Mouse (Mus musculus) embryonic facial prominence, embryonic 13.5 days (tissue): ENCODE measurements at regions not wholly inside any gene's neighbourhood (a gene's known extent, or its start where the extent isn't known, plus 50 kb on each side); places are given as distances from the start of the nearest gene placed in this dataset.

Experiments
- ATAC-seq: fragments of 200-750 bp; cut with Nextera tagmentation; 2 replicates; pipeline ENCODE4 v1.8.0; 2017; ENCODE audit warnings: low read depth; ENCODE audit not compliant: insufficient number of reproducible peaks, insufficient read depth, low FRiP score, low TSS enrichment
- H3K27ac ChIP-seq: fragments of 300-500 bp; sonication (generic); 2 replicates; pipeline ENCODE4 v1.5.1; 2015; ENCODE audit warnings: moderate library complexity, mild to moderate bottlenecking, inconsistent platforms
- H3K27me3 ChIP-seq: fragments of 300-500 bp; sonication (generic); 2 replicates; pipeline ENCODE4 v1.6.1; 2015; ENCODE audit warnings: mild to moderate bottlenecking, inconsistent platforms
- H3K36me3 ChIP-seq: fragments of 300-500 bp; sonication (generic); 2 replicates; pipeline ENCODE4 v1.6.1; 2015; ENCODE audit warnings: mild to moderate bottlenecking, inconsistent platforms
- H3K4me1 ChIP-seq: fragments of 300-500 bp; sonication (generic); 2 replicates; pipeline ENCODE4 v1.6.1; 2015; ENCODE audit warnings: inconsistent platforms
- H3K4me2 ChIP-seq: fragments of 300-500 bp; sonication (generic); 2 replicates; pipeline ENCODE4 v1.6.1; 2015; ENCODE audit warnings: moderate library complexity, mild to moderate bottlenecking, inconsistent platforms
- H3K4me3 ChIP-seq: fragments of 300-500 bp; sonication (generic); 2 replicates; pipeline ENCODE4 v1.5.1; 2015; ENCODE audit warnings: mild to moderate bottlenecking, inconsistent platforms
- H3K9ac ChIP-seq: fragments of 300-500 bp; sonication (generic); 2 replicates; pipeline ENCODE4 v1.6.1; 2015; ENCODE audit warnings: mild to moderate bottlenecking, inconsistent platforms
- H3K9me3 ChIP-seq: fragments of 300-500 bp; sonication (generic); 2 replicates; pipeline ENCODE4 v1.6.1; 2016; ENCODE audit warnings: inconsistent platforms
- WGBS: fragments of 180-500 bp; shearing (Covaris S2); methylation state at CpG from one replicate; pipeline ENCODE4 v1.1.7; 2015; ENCODE audit warnings: mixed read lengths; 5-methylcytosine and 5-hydroxymethylcytosine counted together

DNA sequence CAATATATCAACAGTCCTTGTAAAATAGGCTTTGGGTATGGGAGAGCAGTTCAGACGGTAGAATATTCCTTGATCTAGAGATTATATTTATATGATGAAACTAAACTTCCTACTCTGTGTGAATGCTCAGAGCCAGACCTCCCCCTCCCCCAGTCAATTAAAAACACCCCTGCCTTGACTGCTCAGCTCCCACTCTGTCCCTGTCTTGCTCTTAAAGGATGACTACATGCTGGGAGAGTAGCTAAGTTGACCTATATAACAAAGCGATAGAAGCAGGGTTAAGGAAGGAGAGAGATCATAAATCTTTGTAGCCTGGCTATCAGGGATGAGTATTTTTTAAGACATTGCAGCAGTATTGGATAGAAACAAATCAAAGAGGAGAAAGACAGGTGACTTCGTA is 875.4 kb upstream of the Gm7489 start:
- WGBS, result 85% methylated on average over 3 of the region's 3 CpGs
- H3K27me3 ChIP-seq, result no peaks in the 10 kb centered on the region
- H3K4me2 ChIP-seq, result no peak overlapping the region
- H3K36me3 ChIP-seq, result no peaks in the 10 kb centered on the region
- H3K27ac ChIP-seq, result no peak overlapping the region
- no peak overlapping the region for H3K9ac ChIP-seq
- ATAC-seq, result no peak
- no peaks in the 10 kb centered on the region for H3K9me3 ChIP-seq
- no peak overlapping the region for H3K4me3 ChIP-seq
- H3K4me1 ChIP-seq, result no peaks in the 10 kb centered on the region
